Mouse (Mus musculus) C2C12 (cell line): ENCODE results near the gene Traf3ip3.

Source experiments
- CTCF ChIP-seq: IDR thresholded peaks from one replicate; pipeline ENCODE4 v1.5.1; 2011; ENCODE audit not compliant: control insufficient read depth, insufficient read depth, insufficient read length
- FOSL1 ChIP-seq: IDR thresholded peaks from one replicate; pipeline ENCODE4 v1.8.0; 2011; ENCODE audit warnings: mild to moderate bottlenecking, low read length; ENCODE audit not compliant: poor library complexity, insufficient read depth, severe bottlenecking
- MYOG ChIP-seq: IDR thresholded peaks from one replicate; pipeline ENCODE4 v1.6.1; 2011; ENCODE audit not compliant: control insufficient read depth, insufficient read length; ENCODE audit errors: extremely low read depth

- TF ChIP-seq CTCF (no peak), MYOG (no peak), FOSL1 (no peak)
Measured at GRCm38 (mm10) chr1:193200640-193201382, 692 bp downstream of the Traf3ip3 start.
